Mouse (Mus musculus) embryonic facial prominence, embryonic 11.5 days (tissue): ENCODE results near the gene Recql. TPM values are rescaled to one million over a fixed set of nuclear protein-coding genes. Genes with fewer than 3 reads are reported as not detected.

Experiments used
- ATAC-seq: fragments of 200-750 bp; cut with Nextera tagmentation; replicated peaks from 2 replicates; pipeline ENCODE4 v1.8.0; 2017; ENCODE audit warnings: low read depth; ENCODE audit not compliant: insufficient number of reproducible peaks, low FRiP score, low TSS enrichment
- DNase-seq: peaks from one replicate; pipeline ENCODE4 v3.0.0-alpha.2; 2015; ENCODE audit warnings: low spot score
- H3K27ac ChIP-seq: fragments of 300-500 bp; sonication (generic); replicated peaks from 2 replicates; pipeline ENCODE4 v1.5.1; 2014; ENCODE audit warnings: mild to moderate bottlenecking, low read depth, low read length, control low read depth
- H3K27me3 ChIP-seq: fragments of 300-500 bp; sonication (generic); 2 replicates; pipeline ENCODE4 v1.6.1; 2014; ENCODE audit warnings: mild to moderate bottlenecking, low read length, moderate library complexity, mixed read lengths; ENCODE audit not compliant: control insufficient read depth, insufficient read depth
- H3K36me3 ChIP-seq: fragments of 300-500 bp; sonication (generic); replicated peaks from 2 replicates; pipeline ENCODE4 v1.6.1; 2014; ENCODE audit warnings: low read depth, mild to moderate bottlenecking, low read length, moderate library complexity, mixed read lengths; ENCODE audit not compliant: control insufficient read depth, insufficient read depth
- H3K4me1 ChIP-seq: fragments of 300-500 bp; sonication (generic); 2 replicates; pipeline ENCODE4 v1.6.1; 2014; ENCODE audit warnings: low read length, mixed read lengths; ENCODE audit not compliant: control insufficient read depth, insufficient read depth
- H3K4me2 ChIP-seq: fragments of 300-500 bp; sonication (generic); 2 replicates; pipeline ENCODE4 v1.6.1; 2014; ENCODE audit warnings: low read depth, mild to moderate bottlenecking, control low read depth, low read length, moderate library complexity
- H3K4me3 ChIP-seq: fragments of 300-500 bp; sonication (generic); 2 replicates; pipeline ENCODE4 v1.5.1; 2014; ENCODE audit warnings: low read depth, low read length, control low read depth
- H3K9ac ChIP-seq: fragments of 300-500 bp; sonication (generic); replicated peaks from 2 replicates; pipeline ENCODE4 v1.6.1; 2014; ENCODE audit warnings: mild to moderate bottlenecking, control low read depth, low read length
- H3K9me3 ChIP-seq: fragments of 300-500 bp; sonication (generic); replicated peaks from 2 replicates; pipeline ENCODE4 v1.6.1; 2016; ENCODE audit warnings: mild to moderate bottlenecking, low read length, inconsistent platforms, mixed read lengths; ENCODE audit not compliant: control insufficient read depth
- WGBS: fragments of 180-500 bp; shearing (Covaris S2); extraction: QIAGEN DNeasy Blood & Tissue Kit; methylation state at CpG from one replicate; pipeline ENCODE4 v1.1.7; 2014; 5-methylcytosine and 5-hydroxymethylcytosine counted together
- polyA plus RNA-seq: library from polyadenylated mRNA; unstranded; fragments of >200 nt; fragmentation: Nextera tagmentation; extraction: Ambion mirVana; gene quantifications from 2 replicates; pipeline ENCODE4 v1.2.1, GENCODE M21; 2014

Gene Recql
- polyA plus RNA-seq, 1 experiment from 2014 or later, result 37.3 TPM

DNA sequence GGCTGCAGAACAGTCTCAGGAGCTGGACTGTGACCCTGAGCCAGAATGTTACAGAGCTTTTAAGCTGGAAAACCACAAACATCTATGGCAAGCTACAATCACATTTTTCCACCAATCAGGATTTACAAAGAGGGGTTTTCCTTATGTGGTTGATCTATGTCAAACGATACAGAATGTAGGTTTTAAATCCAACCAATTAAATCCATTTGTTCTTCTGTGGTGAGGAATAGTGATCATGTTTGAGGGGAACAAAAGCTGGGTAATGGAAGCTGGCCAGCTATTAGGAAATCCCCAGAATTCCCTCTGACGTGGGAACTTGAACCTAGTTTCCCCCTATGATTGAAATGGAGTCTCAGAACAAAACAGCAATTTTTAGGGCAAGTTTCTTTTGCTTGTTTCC, 47.9 kb downstream of the Recql start:
- Histone ChIP-seq H3K4me3 (no peak overlapping the region), H3K27me3 (no peaks in the 10 kb centered on the region), H3K36me3 (no peaks in the 10 kb centered on the region), H3K9ac (no peak overlapping the region), H3K27ac (no peak overlapping the region), H3K9me3 (no peaks in the 10 kb centered on the region), H3K4me2 (no peak overlapping the region), H3K4me1 (no peaks in the 10 kb centered on the region)
- DNase-seq (no peak), ATAC-seq (no peak)
- 69% methylated on average over 2 of the region's 2 CpGs for WGBS

DNA sequence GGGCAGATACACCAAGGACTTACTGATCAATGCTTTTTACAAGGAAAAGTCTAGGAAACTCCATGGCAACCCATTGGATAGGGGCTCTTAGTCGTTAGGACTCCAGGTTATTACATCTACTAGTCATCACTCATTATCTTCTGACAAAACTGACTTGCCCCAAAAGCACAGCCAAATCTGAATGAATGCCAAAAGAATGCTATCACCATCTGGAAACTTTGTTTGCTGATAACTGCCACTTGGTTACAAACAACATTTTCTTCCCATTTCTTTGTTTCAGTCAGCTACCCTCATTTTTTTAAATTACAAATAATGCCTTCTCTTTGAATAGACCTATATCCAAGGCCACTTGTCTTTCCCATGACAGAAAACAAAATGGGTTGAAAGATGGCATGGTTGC, 57.7 kb downstream of the Recql start:
- H3K9me3 ChIP-seq, result no peaks in the 10 kb centered on the region
- DNase-seq (no peak), ATAC-seq (no peak)
- no peaks in the 10 kb centered on the region for H3K36me3 ChIP-seq
- 84% methylated on average over 1 of the region's 1 CpGs for WGBS
- H3K4me3 ChIP-seq, result no peak overlapping the region
- H3K4me2 ChIP-seq, result no peak overlapping the region
- no peak overlapping the region for H3K9ac ChIP-seq
- H3K27me3 ChIP-seq, result no peaks in the 10 kb centered on the region
- no peaks in the 10 kb centered on the region for H3K4me1 ChIP-seq
- no peak overlapping the region for H3K27ac ChIP-seq

DNA sequence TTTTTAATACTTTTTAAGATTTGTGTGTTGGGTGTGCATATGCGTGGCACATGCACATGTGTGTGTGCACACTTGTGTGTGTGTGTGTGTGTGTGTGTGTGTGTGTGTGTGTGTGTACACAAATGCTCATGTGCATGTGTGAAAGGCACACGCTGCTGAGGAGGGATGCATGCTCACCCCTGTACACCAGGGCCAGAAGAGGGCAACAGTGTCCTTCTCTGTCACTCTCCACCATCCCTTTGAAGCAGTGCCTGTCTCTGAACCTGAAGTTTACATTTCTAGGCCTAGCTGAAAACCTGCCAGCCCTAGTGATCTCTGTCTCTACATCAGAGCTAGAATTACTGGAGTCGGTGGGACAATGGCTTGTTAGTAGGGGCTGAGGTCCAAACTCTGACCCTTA, 60.3 kb downstream of the Recql start:
- no peaks in the 10 kb centered on the region for H3K9me3 ChIP-seq
- no peak overlapping the region for H3K27ac ChIP-seq
- no peaks in the 10 kb centered on the region for H3K27me3 ChIP-seq
- no peak overlapping the region for H3K4me3 ChIP-seq
- DNase-seq, result no peak
- 64% methylated on average over 3 of the region's 3 CpGs for WGBS
- no peak overlapping the region for H3K4me2 ChIP-seq
- H3K9ac ChIP-seq, result no peak overlapping the region
- no peaks in the 10 kb centered on the region for H3K36me3 ChIP-seq
- no peaks in the 10 kb centered on the region for H3K4me1 ChIP-seq
- no peak for ATAC-seq

GRCm38 (mm10) chr6:142322881-142323280, 64.0 kb downstream of the Recql start, which contains the start of gene Slco1a5:
TSS of gene Slco1a5 (minus strand) at chr6:142322981.
- no peaks in the 10 kb centered on the region for H3K36me3 ChIP-seq
- ATAC-seq (no peak), DNase-seq (no peak)
- H3K27ac ChIP-seq, result no peak within 1 kb of the TSS
- H3K4me1 ChIP-seq, result no peaks in the 10 kb centered on the region
- H3K4me3 ChIP-seq, result no peak within 1 kb of the TSS
- H3K9ac ChIP-seq, result no peak within 1 kb of the TSS
- 13% methylated on average over 4 of the region's 4 CpGs for WGBS
- no peak within 1 kb of the TSS for H3K4me2 ChIP-seq
- no peaks in the 10 kb centered on the region for H3K9me3 ChIP-seq
- H3K27me3 ChIP-seq, result no peaks in the 10 kb centered on the region

- Histone ChIP-seq H3K9ac (no peak overlapping the region), H3K27me3 (no peaks in the 10 kb centered on the region), H3K27ac (no peak overlapping the region), H3K4me3 (no peak overlapping the region), H3K36me3 (no peaks in the 10 kb centered on the region), H3K4me2 (no peak overlapping the region), H3K4me1 (no peaks in the 10 kb centered on the region), H3K9me3 (no peaks in the 10 kb centered on the region)
- DNase-seq (no peak), ATAC-seq (no peak)
Observed at GRCm38 (mm10) chr6:142317106-142317505, 69.8 kb downstream of the Recql start.

DNA sequence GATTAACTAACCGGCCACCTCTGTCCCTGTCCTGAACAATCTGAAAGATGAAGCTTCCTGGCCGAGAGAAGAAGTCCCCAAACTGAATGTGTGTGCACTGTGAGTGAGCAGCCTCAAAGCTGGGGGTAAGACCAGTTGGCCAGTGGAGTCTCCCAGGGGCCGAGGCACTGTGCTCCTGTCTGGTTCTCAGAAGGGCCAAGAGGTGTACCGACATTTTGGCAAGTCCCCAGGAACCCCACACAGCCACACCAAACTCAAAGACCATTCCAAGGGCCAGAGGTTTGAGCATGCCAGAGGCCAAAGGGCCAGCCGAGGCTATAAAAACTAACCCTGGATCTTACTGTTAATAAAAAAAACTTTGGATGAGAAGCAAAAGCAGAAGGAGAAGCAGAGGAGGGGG, 72.6 kb downstream of the Recql start:
- DNase-seq, result no peak
- ATAC-seq, result no peak

GRCm38 (mm10) chr6:142305076-142305475, 81.8 kb downstream of the Recql start:
- Histone ChIP-seq H3K4me3 (no peak overlapping the region), H3K4me2 (no peak overlapping the region), H3K9me3 (no peaks in the 10 kb centered on the region), H3K36me3 (no peaks in the 10 kb centered on the region), H3K4me1 (no peaks in the 10 kb centered on the region), H3K9ac (no peak overlapping the region), H3K27ac (no peak overlapping the region), H3K27me3 (no peaks in the 10 kb centered on the region)
- no peak for ATAC-seq
- DNase-seq, result no peak

More for the DNA sequence above, 72.6 kb downstream of the Recql start:
- 87% methylated on average over 5 of the region's 5 CpGs for WGBS
- H3K27me3 ChIP-seq, result no peaks in the 10 kb centered on the region
- H3K4me1 ChIP-seq, result no peaks in the 10 kb centered on the region
- H3K9me3 ChIP-seq, result no peaks in the 10 kb centered on the region
- no peak overlapping the region for H3K4me2 ChIP-seq
- no peak overlapping the region for H3K9ac ChIP-seq
- no peak overlapping the region for H3K27ac ChIP-seq
- H3K36me3 ChIP-seq, result no peaks in the 10 kb centered on the region
- H3K4me3 ChIP-seq, result no peak overlapping the region
